Mouse (Mus musculus) ES-Bruce4 (cell line): Measurements from ENCODE around the gene Slc24a2. TPM values are rescaled to one million over a fixed set of nuclear protein-coding genes. Genes with fewer than 3 reads are reported as not detected.

Source experiments
- H3K27ac ChIP-seq: 2 replicates; pipeline ENCODE4 v1.5.1; 2012; ENCODE audit warnings: low read length, inconsistent platforms; ENCODE audit not compliant: insufficient read depth
- H3K27me3 ChIP-seq: 2 replicates; pipeline ENCODE4 v1.6.1; 2012; ENCODE audit warnings: mild to moderate bottlenecking, low read length, inconsistent platforms; ENCODE audit not compliant: control insufficient read depth, poor library complexity, insufficient read depth, severe bottlenecking
- H3K36me3 ChIP-seq: 2 replicates; pipeline ENCODE4 v1.6.1; 2012; ENCODE audit warnings: inconsistent platforms, mild to moderate bottlenecking, low read length, moderate library complexity; ENCODE audit not compliant: control insufficient read depth, poor library complexity, insufficient read depth, severe bottlenecking
- H3K4me1 ChIP-seq: one replicate; pipeline ENCODE4 v1.8.1; 2011; ENCODE audit warnings: low read length; ENCODE audit not compliant: control insufficient read depth, insufficient read depth
- H3K4me3 ChIP-seq: 2 replicates; pipeline ENCODE4 v1.5.1; 2011; ENCODE audit warnings: low read depth, mild to moderate bottlenecking, low read length
- H3K9ac ChIP-seq: 2 replicates; pipeline ENCODE4 v1.6.1; 2012; ENCODE audit warnings: low read depth, mild to moderate bottlenecking, inconsistent platforms; ENCODE audit not compliant: poor library complexity, severe bottlenecking
- H3K9me3 ChIP-seq: replicated peaks from 2 replicates; pipeline ENCODE4 v1.6.1; 2012; ENCODE audit warnings: mild to moderate bottlenecking, low read length, inconsistent platforms; ENCODE audit not compliant: control insufficient read depth, poor library complexity, insufficient read depth, severe bottlenecking
- CTCF ChIP-seq: IDR thresholded peaks from one replicate; pipeline ENCODE4 v1.8.1; 2011; ENCODE audit warnings: low read depth, low read length
- EP300 ChIP-seq: IDR thresholded peaks from 2 replicates; pipeline ENCODE4 v1.6.1; 2011; ENCODE audit warnings: low read depth, low read length; ENCODE audit not compliant: insufficient read depth
- POLR2A ChIP-seq: IDR thresholded peaks from one replicate; pipeline ENCODE4 v1.8.1; 2011; ENCODE audit warnings: low read length; ENCODE audit not compliant: insufficient read depth
- polyA plus RNA-seq: library from polyadenylated mRNA; stranded (reverse); fragments of >200 nt; gene quantifications from 2 replicates; pipeline ENCODE4 v1.2.4, GENCODE M21; 2011; ENCODE audit warnings: low read depth; ENCODE audit not compliant: missing spikeins, insufficient read depth, insufficient read length

Slc24a2 gene
- polyA plus RNA-seq, 1 experiment: not detected

DNA sequence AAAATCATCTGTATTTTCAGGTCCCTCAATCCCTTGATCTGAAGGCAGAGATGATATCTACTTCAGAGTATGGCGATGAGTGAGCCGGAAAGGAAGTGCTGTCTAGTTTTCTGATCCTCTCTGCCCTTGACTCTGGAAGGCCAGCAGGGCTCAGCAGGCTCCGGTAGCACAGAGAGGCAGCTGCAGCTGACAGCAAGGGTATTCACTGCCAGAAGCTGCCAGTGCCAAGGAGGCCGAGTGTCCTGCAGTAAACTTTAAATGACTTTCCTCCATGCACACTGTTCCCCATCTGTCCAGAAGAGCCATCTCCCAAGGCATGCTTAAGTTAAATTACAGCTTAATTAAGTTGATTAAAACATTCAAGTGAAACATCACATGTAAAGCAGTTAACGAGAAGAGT, 12.1 kb downstream of the Slc24a2 start:
- H3K9ac ChIP-seq: no peak overlapping the region
- no peaks in the 10 kb centered on the region for H3K27me3 ChIP-seq
- TF ChIP-seq POLR2A (no peak), CTCF (no peak), EP300 (no peak)
- no peaks in the 10 kb centered on the region for H3K9me3 ChIP-seq
- H3K36me3 ChIP-seq: no peaks in the 10 kb centered on the region
- no peak overlapping the region for H3K27ac ChIP-seq
- H3K4me1 ChIP-seq: no peaks in the 10 kb centered on the region
- H3K4me3 ChIP-seq: no peak overlapping the region

DNA sequence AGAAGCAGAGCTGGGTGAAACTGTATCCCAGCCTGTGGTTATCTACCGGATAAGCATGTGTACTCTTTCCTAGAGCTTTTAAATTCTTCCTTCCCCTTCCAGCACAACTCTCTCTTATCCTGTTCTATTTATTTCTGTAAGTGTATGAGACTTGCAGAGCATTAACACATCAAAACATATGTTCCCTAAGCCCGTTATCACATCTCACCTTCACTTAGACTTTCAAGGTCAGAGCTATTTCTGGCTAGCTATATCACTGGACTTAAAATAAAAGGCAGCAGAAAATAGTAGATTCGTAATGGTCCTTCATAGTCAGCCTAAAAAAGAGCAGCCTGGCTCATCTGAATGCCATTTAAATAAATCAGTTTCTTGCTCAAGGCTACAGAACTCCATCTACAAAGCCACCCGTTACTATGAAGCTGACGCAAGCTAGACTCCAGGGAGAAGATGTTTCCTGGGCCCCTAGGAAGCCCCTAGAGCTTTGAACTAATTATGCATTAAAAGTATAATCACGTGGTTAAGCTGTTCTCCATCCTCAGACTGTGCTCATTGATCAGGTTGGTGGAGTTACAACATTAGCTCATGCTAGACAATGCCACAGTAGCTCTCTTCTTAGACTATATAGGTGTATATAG, 18.8 kb downstream of the Slc24a2 start:
- Histone ChIP-seq H3K9me3 (no peaks in the 10 kb centered on the region), H3K4me3 (no peak overlapping the region), H3K9ac (no peak overlapping the region), H3K36me3 (no peaks in the 10 kb centered on the region), H3K4me1 (no peaks in the 10 kb centered on the region), H3K27me3 (no peaks in the 10 kb centered on the region; the same call in 1 of the 2 replicates), H3K27ac (no peak overlapping the region)
- TF ChIP-seq CTCF (no peak), EP300 (no peak), POLR2A (no peak)

DNA sequence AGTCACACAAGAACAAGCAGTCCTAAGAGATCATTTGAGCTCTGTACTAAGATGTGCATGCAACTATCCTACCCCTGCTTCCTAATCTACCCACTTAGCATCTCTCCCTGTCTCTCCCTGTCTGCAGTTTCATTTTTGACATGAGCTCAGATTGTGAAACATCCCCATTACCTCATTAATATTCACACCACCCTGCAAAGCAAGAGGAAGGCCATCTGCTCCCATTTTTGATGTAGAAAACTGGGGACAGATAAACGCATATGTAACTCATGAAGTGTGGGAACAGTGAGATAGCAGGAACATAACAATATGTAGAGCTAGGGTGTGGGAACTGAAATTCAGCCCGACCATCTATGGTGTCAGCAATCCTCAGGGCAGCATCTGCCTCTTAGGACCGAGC, 19.7 kb downstream of the Slc24a2 start:
- Histone ChIP-seq H3K9ac (no peak overlapping the region), H3K9me3 (no peaks in the 10 kb centered on the region), H3K4me3 (no peak overlapping the region), H3K36me3 (no peaks in the 10 kb centered on the region), H3K4me1 (no peaks in the 10 kb centered on the region), H3K27ac (no peak overlapping the region), H3K27me3 (no peaks in the 10 kb centered on the region; the same call in 1 of the 2 replicates)
- TF ChIP-seq EP300: no peak
- no peak for TF ChIP-seq POLR2A
- TF ChIP-seq CTCF: no peak

DNA sequence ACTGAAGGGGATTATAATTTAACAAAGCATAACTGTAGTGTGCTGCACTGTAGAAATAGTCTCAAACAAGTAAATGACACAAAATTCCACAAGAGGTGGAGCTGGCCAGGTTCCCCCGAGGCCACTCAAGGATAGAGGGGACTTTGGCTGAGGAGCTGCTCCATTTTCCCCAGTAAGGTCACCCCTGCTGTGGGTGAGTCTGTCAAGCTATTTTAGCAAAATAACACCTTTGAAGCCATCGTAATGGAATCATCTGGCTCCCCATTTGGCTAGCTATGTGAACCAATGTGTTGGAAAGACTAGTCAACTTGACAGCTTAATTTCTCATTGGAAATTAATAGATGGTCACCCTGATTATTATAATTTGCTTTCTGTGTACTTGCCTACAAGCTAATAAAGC, 28.2 kb downstream of the Slc24a2 start:
- Histone ChIP-seq H3K27ac (no peak overlapping the region), H3K9me3 (no peaks in the 10 kb centered on the region), H3K4me3 (no peak overlapping the region), H3K4me1 (no peaks in the 10 kb centered on the region), H3K27me3 (no peaks in the 10 kb centered on the region; the same call in none of the 2 replicates), H3K9ac (no peak overlapping the region), H3K36me3 (no peaks in the 10 kb centered on the region)
- TF ChIP-seq CTCF (no peak), EP300 (no peak), POLR2A (no peak)

DNA sequence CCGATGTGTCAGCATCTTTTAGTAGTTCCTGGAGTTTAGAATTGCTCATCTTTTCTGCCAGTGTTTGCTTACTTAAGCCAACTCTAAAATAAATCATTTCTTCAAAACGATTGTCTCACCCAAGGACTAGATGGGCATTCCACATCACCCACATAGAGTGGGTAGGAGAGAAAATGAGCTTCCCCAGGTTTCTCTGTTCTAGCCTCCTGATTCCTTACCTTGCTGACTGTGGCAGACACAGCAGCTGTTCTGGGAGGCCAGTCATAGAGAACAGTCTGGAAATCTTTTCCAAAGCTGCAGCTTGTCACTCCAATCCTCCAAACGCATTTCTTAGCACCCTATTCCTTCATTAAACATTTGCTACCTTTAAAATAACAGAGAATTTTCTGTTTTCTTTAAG, 29.0 kb downstream of the Slc24a2 start:
- TF ChIP-seq POLR2A (no peak), EP300 (no peak), CTCF (no peak)
- Histone ChIP-seq H3K9me3 (no peaks in the 10 kb centered on the region), H3K4me1 (no peaks in the 10 kb centered on the region), H3K4me3 (no peak overlapping the region), H3K27ac (no peak overlapping the region), H3K27me3 (no peaks in the 10 kb centered on the region; the same call in none of the 2 replicates), H3K36me3 (no peaks in the 10 kb centered on the region), H3K9ac (no peak overlapping the region)

DNA sequence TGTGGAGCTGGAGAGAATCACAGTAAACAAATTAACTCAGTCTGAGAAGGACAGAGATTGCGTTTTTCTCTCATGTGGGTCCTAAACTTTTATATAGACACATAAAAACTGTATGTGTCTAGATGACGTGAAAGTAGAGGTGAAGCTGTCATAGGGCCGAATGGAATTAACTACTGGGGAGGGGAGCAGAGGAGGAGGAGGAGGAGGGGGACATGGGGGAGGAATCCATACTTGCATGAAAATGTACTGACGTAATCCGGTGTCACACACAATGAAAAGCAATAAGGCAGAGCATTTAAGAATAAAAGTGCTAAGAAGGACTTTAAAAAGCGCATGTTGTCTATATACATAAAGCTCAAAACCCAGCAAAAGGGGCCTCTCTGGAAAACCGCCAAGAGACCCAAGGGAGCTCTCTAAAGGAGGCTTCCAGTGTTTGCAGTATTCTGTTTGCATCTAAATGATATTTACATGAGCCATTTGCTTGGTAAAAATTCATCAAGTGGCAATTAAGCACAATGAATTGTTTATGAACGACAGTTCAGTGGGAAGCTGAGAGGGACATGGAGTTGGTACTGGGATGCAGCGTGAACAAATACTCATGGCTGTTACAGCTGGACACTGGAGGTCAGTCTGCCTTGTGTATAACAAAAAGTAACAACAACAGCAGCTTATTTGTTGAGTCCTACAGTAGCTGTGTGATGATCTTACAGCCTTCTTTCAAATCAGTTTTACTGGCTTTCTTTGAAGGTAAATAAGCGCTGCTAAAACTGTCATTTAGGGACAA, 45.9 kb downstream of the Slc24a2 start:
- Histone ChIP-seq H3K4me3 (no peak overlapping the region), H3K9me3 (no peaks in the 10 kb centered on the region), H3K36me3 (no peaks in the 10 kb centered on the region), H3K9ac (no peak overlapping the region), H3K4me1 (no peaks in the 10 kb centered on the region), H3K27ac (no peak overlapping the region), H3K27me3 (no peaks in the 10 kb centered on the region)
- TF ChIP-seq POLR2A: no peak
- TF ChIP-seq EP300: no peak
- no peak for TF ChIP-seq CTCF
